Mouse (Mus musculus): ENCODE results near the gene Ank2.

DNA sequence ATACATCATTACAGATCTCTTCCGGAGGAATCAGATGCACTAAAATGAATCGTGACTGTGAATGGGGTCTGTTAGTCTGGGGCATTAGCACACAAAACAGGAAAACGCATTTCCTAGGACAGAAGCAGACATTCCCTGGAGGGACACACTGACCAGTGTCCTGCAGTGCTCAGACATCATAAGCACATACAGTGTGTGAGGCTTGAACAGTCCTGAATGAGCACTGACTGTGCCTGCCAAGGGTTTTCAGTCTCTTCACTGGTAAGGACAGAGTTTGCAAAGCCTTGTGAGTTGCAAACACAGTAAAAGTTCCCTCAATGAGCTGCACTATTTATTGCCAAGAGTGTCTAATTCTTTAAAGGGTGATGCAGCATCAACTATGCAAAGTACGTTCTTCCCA lies 613.1 kb downstream of the Ank2 start:
- TF ChIP-seq CTCF (IDR thresholded peaks at IDR 0.05; ENCODE audit: low read depth, low read length) (no peak), TAL1 (conservative IDR thresholded peaks at IDR 0.05; ENCODE audit: low read depth, low read length) (no peak), GATA1 (IDR thresholded peaks at IDR 0.05; ENCODE audit: borderline replicate concordance, low read length) (no peak), POLR2AphosphoS5 (IDR thresholded peaks at IDR 0.05; ENCODE audit: insufficient replicate concordance, low read depth, low read length) (no peak), GATA2 (IDR thresholded peaks at IDR 0.05; ENCODE audit: borderline replicate concordance, low read depth, low read length) (no peak)

All from G1E (cell line).